Mouse (Mus musculus) hindbrain, embryonic 14.5 days (tissue): ENCODE data around the gene Ffar2. TPM values are rescaled to one million over a fixed set of nuclear protein-coding genes. Genes with fewer than 3 reads are reported as not detected.
"Not testable (repeated sequence)": the region's sequence is repeated elsewhere in the genome, so short reads cannot be mapped to it uniquely, and the experiment has no call there.

Source experiments
- ATAC-seq: fragments of 200-750 bp; cut with Nextera tagmentation; 2 replicates; pipeline ENCODE4 v1.8.0; 2017; ENCODE audit warnings: moderate number of reproducible peaks, mild to moderate bottlenecking, moderate TSS enrichment, moderate library complexity; ENCODE audit not compliant: low FRiP score
- DNase-seq: peaks from one replicate; pipeline ENCODE4 v3.0.0-alpha.2; 2015; ENCODE audit warnings: low spot score
- H3K27ac ChIP-seq: fragments of 300-500 bp; sonication (generic); 2 replicates; pipeline ENCODE4 v1.5.1; 2014; ENCODE audit warnings: mild to moderate bottlenecking, moderate library complexity
- H3K27me3 ChIP-seq: fragments of 300-500 bp; sonication (generic); 2 replicates; pipeline ENCODE4 v1.6.1; 2014; ENCODE audit warnings: mild to moderate bottlenecking, low read length, mixed read lengths; ENCODE audit not compliant: control insufficient read depth, insufficient read depth
- H3K36me3 ChIP-seq: fragments of 300-500 bp; sonication (generic); replicated peaks from 2 replicates; pipeline ENCODE4 v1.6.1; 2014; ENCODE audit not compliant: control insufficient read depth, insufficient read depth
- H3K4me1 ChIP-seq: fragments of 300-500 bp; sonication (generic); replicated peaks from 2 replicates; pipeline ENCODE4 v1.6.1; 2014; ENCODE audit warnings: antibody characterized with exemption, low read length, mixed read lengths; ENCODE audit not compliant: control insufficient read depth, insufficient read depth
- H3K4me2 ChIP-seq: fragments of 300-500 bp; sonication (generic); replicated peaks from 2 replicates; pipeline ENCODE4 v1.6.1; 2014; ENCODE audit warnings: mild to moderate bottlenecking, moderate library complexity
- H3K4me3 ChIP-seq: fragments of 300-500 bp; sonication (generic); replicated peaks from 2 replicates; pipeline ENCODE4 v1.5.1; 2014; ENCODE audit warnings: mild to moderate bottlenecking, low read length
- H3K9ac ChIP-seq: fragments of 300-500 bp; sonication (generic); 2 replicates; pipeline ENCODE4 v1.6.1; 2014
- H3K9me3 ChIP-seq: fragments of 300-500 bp; sonication (generic); 2 replicates; pipeline ENCODE4 v1.6.1; 2016; ENCODE audit warnings: low read length; ENCODE audit not compliant: control insufficient read depth
- WGBS: fragments of 180-500 bp; shearing (Covaris S2); extraction: QIAGEN DNeasy Blood & Tissue Kit; methylation state at CpG from one replicate; pipeline ENCODE4 v1.1.7; 2014; 5-methylcytosine and 5-hydroxymethylcytosine counted together
- polyA plus RNA-seq: library from polyadenylated mRNA; unstranded; fragments of >200 nt; fragmentation: Nextera tagmentation; extraction: Ambion mirVana; gene quantifications from 2 replicates; pipeline ENCODE4 v1.2.1, GENCODE M21; 2014

The Ffar2 gene
- polyA plus RNA-seq, 1 experiment from 2014 or later, result not detected

GRCm38 (mm10) chr7:30847934-30848333 is 24.4 kb upstream of the Ffar2 start:
- Histone ChIP-seq H3K4me2 (no peak overlapping the region), H3K9me3 (no peaks in the 10 kb centered on the region), H3K9ac (no peak overlapping the region), H3K27me3 (no peaks in the 10 kb centered on the region), H3K36me3 (no peaks in the 10 kb centered on the region), H3K4me1 (no peaks in the 10 kb centered on the region), H3K4me3 (no peak overlapping the region), H3K27ac (no peak overlapping the region)
- no peak for ATAC-seq
- WGBS, result 77% methylated on average over 6 of the region's 6 CpGs
- no peak for DNase-seq

- WGBS, result 78% methylated on average over 5 of the region's 5 CpGs
- Histone ChIP-seq H3K36me3 (no peaks in the 10 kb centered on the region), H3K27me3 (no peaks in the 10 kb centered on the region), H3K9ac (no peak overlapping the region), H3K4me2 (no peak overlapping the region), H3K9me3 (no peaks in the 10 kb centered on the region), H3K27ac (no peak overlapping the region), H3K4me3 (no peak overlapping the region), H3K4me1 (no peaks in the 10 kb centered on the region)
- ATAC-seq, result no peak
- no peak for DNase-seq
These were observed 23.8 kb upstream of the Ffar2 start for GRCm38 (mm10) chr7:30847386-30847785.

- Histone ChIP-seq H3K4me1 (no peaks in the 10 kb centered on the region), H3K27me3 (no peaks in the 10 kb centered on the region), H3K36me3 (no peaks in the 10 kb centered on the region), H3K9me3 (no peaks in the 10 kb centered on the region), H3K27ac (no peak overlapping the region), H3K4me3 (no peak overlapping the region), H3K9ac (no peak overlapping the region), H3K4me2 (no peak overlapping the region)
- ATAC-seq, result no peak
- no peak for DNase-seq
- 69% methylated on average over 2 of the region's 2 CpGs for WGBS
These were observed 23.0 kb upstream of the Ffar2 start for GRCm38 (mm10) chr7:30846505-30847053.

- Histone ChIP-seq H3K9me3 (no peaks in the 10 kb centered on the region), H3K4me1 (no peaks in the 10 kb centered on the region), H3K27ac (peak overlapping the region; percentile 79), H3K9ac (no peak overlapping the region), H3K27me3 (no peaks in the 10 kb centered on the region), H3K36me3 (no peaks in the 10 kb centered on the region), H3K4me2 (no peak overlapping the region), H3K4me3 (no peak overlapping the region)
- ATAC-seq, result peak; percentile 48; the same call in 1 of the 2 replicates
- 25% methylated on average over 7 of the region's 7 CpGs for WGBS
- DNase-seq, result no peak
These were observed 21.2 kb upstream of the Ffar2 start for GRCm38 (mm10) chr7:30844676-30845297.

GRCm38 (mm10) chr7:30842092-30842491 is 18.5 kb upstream of the Ffar2 start:
- H3K36me3 ChIP-seq, result no peaks in the 10 kb centered on the region
- no peak for DNase-seq

GRCm38 (mm10) chr7:30841379-30841778 is 17.8 kb upstream of the Ffar2 start:
- H3K4me1 ChIP-seq, result no peaks in the 10 kb centered on the region
- H3K27ac ChIP-seq, result no peak overlapping the region
- no peak overlapping the region for H3K4me2 ChIP-seq
- ATAC-seq (no peak), DNase-seq (no peak)
- H3K27me3 ChIP-seq, result no peaks in the 10 kb centered on the region
- no peaks in the 10 kb centered on the region for H3K9me3 ChIP-seq
- H3K4me3 ChIP-seq, result no peak overlapping the region
- H3K36me3 ChIP-seq, result no peaks in the 10 kb centered on the region
- no peak overlapping the region for H3K9ac ChIP-seq
- 83% methylated on average over 4 of the region's 4 CpGs for WGBS

More at GRCm38 (mm10) chr7:30842092-30842491, 18.5 kb upstream of the Ffar2 start:
- no peak for ATAC-seq
- Histone ChIP-seq H3K4me3 (no peak overlapping the region), H3K4me1 (no peaks in the 10 kb centered on the region), H3K27me3 (no peaks in the 10 kb centered on the region), H3K9ac (no peak overlapping the region), H3K9me3 (no peaks in the 10 kb centered on the region), H3K27ac (no peak overlapping the region), H3K4me2 (no peak overlapping the region)
- 86% methylated on average over 5 of the region's 5 CpGs for WGBS

GRCm38 (mm10) chr7:30840306-30840705 is 16.7 kb upstream of the Ffar2 start:
- no peaks in the 10 kb centered on the region for H3K27me3 ChIP-seq
- DNase-seq (no peak), ATAC-seq (no peak)
- H3K27ac ChIP-seq, result no peak overlapping the region
- WGBS, result 74% methylated on average over 3 of the region's 3 CpGs
- no peak overlapping the region for H3K9ac ChIP-seq
- H3K4me3 ChIP-seq, result no peak overlapping the region
- H3K4me1 ChIP-seq, result no peaks in the 10 kb centered on the region
- no peaks in the 10 kb centered on the region for H3K36me3 ChIP-seq
- H3K4me2 ChIP-seq, result no peak overlapping the region
- no peaks in the 10 kb centered on the region for H3K9me3 ChIP-seq

- no peak overlapping the region for H3K4me2 ChIP-seq
- ATAC-seq (no peak), DNase-seq (no peak)
- no peak overlapping the region for H3K9ac ChIP-seq
- no peaks in the 10 kb centered on the region for H3K9me3 ChIP-seq
- no peak overlapping the region for H3K27ac ChIP-seq
- no peaks in the 10 kb centered on the region for H3K4me1 ChIP-seq
- H3K4me3 ChIP-seq, result no peak overlapping the region
- no peaks in the 10 kb centered on the region for H3K27me3 ChIP-seq
- H3K36me3 ChIP-seq, result no peaks in the 10 kb centered on the region
These were observed 13.7 kb upstream of the Ffar2 start for GRCm38 (mm10) chr7:30837277-30837676.

- WGBS, result 41% methylated on average over 8 of the region's 11 CpGs
- H3K4me1 ChIP-seq, H3K27ac ChIP-seq, H3K9ac ChIP-seq, H3K36me3 ChIP-seq, H3K9me3 ChIP-seq, H3K27me3 ChIP-seq, H3K4me3 ChIP-seq, DNase-seq, ATAC-seq, H3K4me2 ChIP-seq: not testable (repeated sequence)
These were observed 9.1 kb upstream of the Ffar2 start for GRCm38 (mm10) chr7:30832684-30833083.

GRCm38 (mm10) chr7:30832261-30832660 is 8.7 kb upstream of the Ffar2 start:
- no peaks in the 10 kb centered on the region for H3K36me3 ChIP-seq
- H3K27ac ChIP-seq, result no peak overlapping the region
- no peak overlapping the region for H3K4me2 ChIP-seq
- H3K4me1 ChIP-seq, result no peaks in the 10 kb centered on the region
- DNase-seq, result no peak
- no peak overlapping the region for H3K4me3 ChIP-seq
- ATAC-seq, result no peak
- H3K9ac ChIP-seq, result no peak overlapping the region
- no peaks in the 10 kb centered on the region for H3K27me3 ChIP-seq
- H3K9me3 ChIP-seq, result no peaks in the 10 kb centered on the region
- WGBS, result 67% methylated on average over 15 of the region's 17 CpGs
